Mouse (Mus musculus) heart, postnatal 0 days (tissue): Measurements from ENCODE around the gene Atp1a1. TPM values are rescaled to one million over a fixed set of nuclear protein-coding genes. Genes with fewer than 3 reads are reported as not detected.
A peak's percentile ranks its signal among the peaks of the same experiment; 100 is the strongest.

Source experiments
- ATAC-seq: fragments of 200-750 bp; cut with Nextera tagmentation; 2 replicates; pipeline ENCODE4 v1.8.0; 2017; ENCODE audit warnings: low read depth, moderate number of reproducible peaks, moderate library complexity; ENCODE audit not compliant: insufficient read depth
- DNase-seq: peaks from one replicate; pipeline ENCODE4 v3.0.0-alpha.2; 2016; ENCODE audit warnings: low spot score
- H3K27ac ChIP-seq: fragments of 300-500 bp; sonication (generic); 2 replicates; pipeline ENCODE4 v1.5.1; 2014; ENCODE audit warnings: low read depth, mild to moderate bottlenecking
- H3K27me3 ChIP-seq: fragments of 300-500 bp; sonication (generic); 2 replicates; pipeline ENCODE4 v1.6.1; 2014; ENCODE audit warnings: low read length, mixed read lengths; ENCODE audit not compliant: control insufficient read depth, insufficient read depth
- H3K36me3 ChIP-seq: fragments of 300-500 bp; sonication (generic); replicated peaks from 2 replicates; pipeline ENCODE4 v1.6.1; 2014; ENCODE audit warnings: low read length, mixed read lengths; ENCODE audit not compliant: control insufficient read depth, insufficient read depth
- H3K4me1 ChIP-seq: fragments of 300-500 bp; sonication (generic); 2 replicates; pipeline ENCODE4 v1.6.1; 2014; ENCODE audit warnings: antibody characterized with exemption; ENCODE audit not compliant: control insufficient read depth, insufficient read depth
- H3K4me2 ChIP-seq: fragments of 300-500 bp; sonication (generic); 2 replicates; pipeline ENCODE4 v1.6.1; 2014; ENCODE audit warnings: low read depth, mild to moderate bottlenecking, low read length, moderate library complexity
- H3K4me3 ChIP-seq: fragments of 300-500 bp; sonication (generic); 2 replicates; pipeline ENCODE4 v1.5.1; 2014; ENCODE audit warnings: low read depth, low read length
- H3K9ac ChIP-seq: fragments of 300-500 bp; sonication (generic); replicated peaks from 2 replicates; pipeline ENCODE4 v1.6.1; 2014; ENCODE audit warnings: low read depth, low read length, mixed read lengths
- H3K9me3 ChIP-seq: fragments of 300-500 bp; sonication (generic); replicated peaks from 2 replicates; pipeline ENCODE4 v1.6.1; 2016; ENCODE audit warnings: low read length; ENCODE audit not compliant: control insufficient read depth
- CTCF ChIP-seq: IDR thresholded peaks from 2 replicates; pipeline ENCODE4 v1.5.1; 2016; ENCODE audit warnings: antibody characterized with exemption, control low read depth, low read depth
- EP300 ChIP-seq: IDR thresholded peaks from 2 replicates; pipeline ENCODE4 v1.6.1; 2016; ENCODE audit warnings: antibody characterized with exemption, low read depth
- WGBS: fragments of 180-500 bp; shearing (Covaris S2); extraction: QIAGEN DNeasy Blood & Tissue Kit; methylation state at CpG from one replicate; pipeline ENCODE4 v1.1.7; 2014; 5-methylcytosine and 5-hydroxymethylcytosine counted together
- polyA plus RNA-seq: library from polyadenylated mRNA; unstranded; fragments of >200 nt; fragmentation: Nextera tagmentation; extraction: Ambion mirVana; gene quantifications from 2 replicates; pipeline ENCODE4 v1.2.1, GENCODE M21; 2015
- total RNA-seq: library from RNA; depleted of rRNA; stranded (reverse); fragments of >200 nt; gene quantifications from 2 replicates; pipeline ENCODE4 v1.2.3, GENCODE M21; 2014; ENCODE audit warnings: low replicate concordance

The Atp1a1 gene
- total and polyA plus RNA-seq, 2 experiments from 2014 or later = 257 to 914 TPM

GRCm38 (mm10) chr3:101590380-101590779, 14.1 kb downstream of the Atp1a1 start:
- peaks cover 98% of the 10 kb centered on the region for H3K36me3 ChIP-seq
- no peak overlapping the region for H3K9ac ChIP-seq
- H3K27me3 ChIP-seq = no peaks in the 10 kb centered on the region
- H3K4me1 ChIP-seq = peaks cover 24% of the 10 kb centered on the region
- H3K4me2 ChIP-seq = no peak overlapping the region
- TF ChIP-seq EP300 = no peak
- no peak for TF ChIP-seq CTCF
- 0 out of 2 replicates have a peak, but pooled peaks have one; percentile 2 for ATAC-seq
- WGBS = 77% methylated on average over 16 of the region's 16 CpGs
- no peaks in the 10 kb centered on the region for H3K9me3 ChIP-seq
- DNase-seq = no peak
- no peak overlapping the region for H3K4me3 ChIP-seq
- peak overlapping the region; percentile 100 for H3K27ac ChIP-seq

GRCm38 (mm10) chr3:101588299-101588698, 16.2 kb downstream of the Atp1a1 start:
- peak; percentile 69 for ATAC-seq
- DNase-seq = peak; percentile 68
- H3K27me3 ChIP-seq = no peaks in the 10 kb centered on the region
- H3K27ac ChIP-seq = peak overlapping the region; percentile 100
- no peaks in the 10 kb centered on the region for H3K9me3 ChIP-seq
- no peak for TF ChIP-seq EP300
- TF ChIP-seq CTCF = no peak
- 29% methylated on average over 7 of the region's 7 CpGs for WGBS
- no peak overlapping the region for H3K9ac ChIP-seq
- H3K36me3 ChIP-seq = peaks cover 100% of the 10 kb centered on the region
- H3K4me3 ChIP-seq = no peak overlapping the region
- H3K4me2 ChIP-seq = no peak overlapping the region
- H3K4me1 ChIP-seq = peaks cover 13% of the 10 kb centered on the region; the same call in 1 of the 2 replicates

- Histone ChIP-seq H3K4me3 (no peak overlapping the region), H3K27me3 (no peaks in the 10 kb centered on the region), H3K27ac (peak overlapping the region; percentile 6; the same call in 1 of the 2 replicates), H3K9ac (no peak overlapping the region), H3K9me3 (no peaks in the 10 kb centered on the region), H3K4me2 (no peak overlapping the region), H3K36me3 (peaks cover 100% of the 10 kb centered on the region), H3K4me1 (0 out of 2 replicates have a peak, but pooled peaks cover 6% of the 10 kb centered on the region)
- TF ChIP-seq EP300 (no peak), CTCF (no peak)
- ATAC-seq (no peak), DNase-seq (no peak)
- WGBS = 81% methylated on average over 12 of the region's 12 CpGs
These were observed 17.7 kb downstream of the Atp1a1 start for GRCm38 (mm10) chr3:101586794-101587193.

- peak overlapping the region; percentile 36 for H3K27ac ChIP-seq
- 46% methylated on average over 3 of the region's 3 CpGs for WGBS
These were observed 26.4 kb downstream of the Atp1a1 start for GRCm38 (mm10) chr3:101578072-101578471.

GRCm38 (mm10) chr3:101577361-101577760, 27.1 kb downstream of the Atp1a1 start:
- Histone ChIP-seq H3K27me3 (no peaks in the 10 kb centered on the region), H3K36me3 (peaks cover 81% of the 10 kb centered on the region), H3K4me1 (no peaks in the 10 kb centered on the region), H3K27ac (peak overlapping the region; percentile 36; the same call in 1 of the 2 replicates), H3K4me3 (no peak overlapping the region), H3K4me2 (no peak overlapping the region), H3K9me3 (no peaks in the 10 kb centered on the region), H3K9ac (no peak overlapping the region)
- ATAC-seq (peak; percentile 25; the same call in 1 of the 2 replicates), DNase-seq (no peak)
- TF ChIP-seq EP300 = no peak
- no peak for TF ChIP-seq CTCF
- WGBS = 51% methylated on average over 5 of the region's 5 CpGs

More at GRCm38 (mm10) chr3:101578072-101578471, 26.4 kb downstream of the Atp1a1 start:
- no peaks in the 10 kb centered on the region for H3K27me3 ChIP-seq
- DNase-seq (no peak), ATAC-seq (no peak)
- no peak overlapping the region for H3K4me2 ChIP-seq
- no peaks in the 10 kb centered on the region for H3K9me3 ChIP-seq
- no peaks in the 10 kb centered on the region for H3K4me1 ChIP-seq
- no peak overlapping the region for H3K9ac ChIP-seq
- TF ChIP-seq EP300 (no peak), CTCF (no peak)
- peaks cover 88% of the 10 kb centered on the region for H3K36me3 ChIP-seq
- H3K4me3 ChIP-seq = no peak overlapping the region

GRCm38 (mm10) chr3:101575527-101576085, 28.9 kb downstream of the Atp1a1 start:
- no peaks in the 10 kb centered on the region for H3K27me3 ChIP-seq
- no peak overlapping the region for H3K4me3 ChIP-seq
- DNase-seq (no peak), ATAC-seq (no peak)
- no peaks in the 10 kb centered on the region for H3K9me3 ChIP-seq
- WGBS = 56% methylated on average over 9 of the region's 9 CpGs
- peaks cover 6% of the 10 kb centered on the region; the same call in 1 of the 2 replicates for H3K4me1 ChIP-seq
- no peak overlapping the region for H3K4me2 ChIP-seq
- no peak overlapping the region for H3K9ac ChIP-seq
- peaks cover 63% of the 10 kb centered on the region for H3K36me3 ChIP-seq
- 0 out of 2 replicates have a peak, but pooled peaks have one; percentile 14 for TF ChIP-seq EP300
- TF ChIP-seq CTCF = no peak
- H3K27ac ChIP-seq = peak overlapping the region; percentile 61
